Mouse (Mus musculus): ENCODE data around the gene Dnaic1. TPM values are rescaled to one million over a fixed set of nuclear protein-coding genes. Genes with fewer than 3 reads are reported as not detected.

The Dnaic1 gene
- polyA plus RNA-seq, 1 experiment: 86.5 TPM

GRCm38 (mm10) chr4:41568682-41569410, 729 bp upstream of the Dnaic1 start:
- no peaks in the 10 kb centered on the region for H3K36me3 ChIP-seq (ENCODE audit: control insufficient read depth, insufficient read depth, low read length)
- peaks cover 11% of the 10 kb centered on the region for H3K4me1 ChIP-seq (ENCODE audit: control insufficient read depth, insufficient read depth, low read length)
- H3K27ac ChIP-seq (ENCODE audit: control insufficient read depth, insufficient read depth, low read depth, low read length): peak overlapping the region; percentile 52
- H3K27me3 ChIP-seq (ENCODE audit: control insufficient read depth, insufficient read depth, low read length): no peaks in the 10 kb centered on the region
- TF ChIP-seq POLR2A (IDR thresholded peaks at IDR 0.05; ENCODE audit: control insufficient read depth, low read depth, low read length) (no peak), CTCF (IDR thresholded peaks at IDR 0.05; ENCODE audit: control insufficient read depth, insufficient read depth, insufficient replicate concordance, low read depth, low read length) (no peak)
- H3K4me3 ChIP-seq (ENCODE audit: control insufficient read depth, low read depth, low read length): peak overlapping the region; percentile 91

DNA sequence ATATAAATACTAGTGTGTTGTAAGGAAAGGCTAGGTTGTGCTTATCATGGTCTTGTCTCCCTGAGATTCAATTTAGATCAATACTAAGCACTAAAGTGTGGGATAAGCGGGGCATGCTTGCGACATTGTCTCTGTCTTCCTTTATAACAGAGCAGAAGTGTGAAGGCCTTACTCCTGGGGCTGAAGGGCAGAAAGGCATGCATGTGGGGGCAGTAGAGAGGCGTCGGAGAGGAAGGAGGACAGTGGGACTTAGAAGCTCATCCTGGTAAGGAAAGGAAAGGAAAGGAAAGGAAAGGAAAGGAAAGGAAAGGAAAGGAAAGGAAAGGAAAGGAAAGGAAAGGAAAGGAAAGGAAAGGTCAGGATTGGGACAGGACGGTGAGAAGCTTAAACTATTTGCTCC, 1.9 kb downstream of the Dnaic1 start:
- Histone ChIP-seq H3K4me1 (ENCODE audit: control insufficient read depth, insufficient read depth, low read length) (peaks cover 11% of the 10 kb centered on the region), H3K27me3 (ENCODE audit: control insufficient read depth, insufficient read depth, low read length) (no peaks in the 10 kb centered on the region), H3K36me3 (ENCODE audit: control insufficient read depth, insufficient read depth, low read length) (no peaks in the 10 kb centered on the region), H3K4me3 (ENCODE audit: control insufficient read depth, low read depth, low read length) (peak overlapping the region; percentile 63), H3K27ac (ENCODE audit: control insufficient read depth, insufficient read depth, low read depth, low read length) (no peak overlapping the region)
- TF ChIP-seq POLR2A (IDR thresholded peaks at IDR 0.05; ENCODE audit: control insufficient read depth, low read depth, low read length): no peak
- TF ChIP-seq CTCF (IDR thresholded peaks at IDR 0.05; ENCODE audit: control insufficient read depth, insufficient read depth, insufficient replicate concordance, low read depth, low read length): peak; percentile 30; the same call in 1 of the 2 replicates

- H3K4me1 ChIP-seq (ENCODE audit: control insufficient read depth, insufficient read depth, low read length): peaks cover 3% of the 10 kb centered on the region
- no peak for TF ChIP-seq CTCF (IDR thresholded peaks at IDR 0.05; ENCODE audit: control insufficient read depth, insufficient read depth, insufficient replicate concordance, low read depth, low read length)
- no peak for TF ChIP-seq POLR2A (IDR thresholded peaks at IDR 0.05; ENCODE audit: control insufficient read depth, low read depth, low read length)
- H3K27ac ChIP-seq (ENCODE audit: control insufficient read depth, insufficient read depth, low read depth, low read length): no peak overlapping the region
- no peak overlapping the region for H3K4me3 ChIP-seq (ENCODE audit: control insufficient read depth, low read depth, low read length)
- H3K27me3 ChIP-seq (ENCODE audit: control insufficient read depth, insufficient read depth, low read length): no peaks in the 10 kb centered on the region
- H3K36me3 ChIP-seq (ENCODE audit: control insufficient read depth, insufficient read depth, low read length): no peaks in the 10 kb centered on the region
Measured at GRCm38 (mm10) chr4:41573492-41573891, 3.9 kb downstream of the Dnaic1 start.

DNA sequence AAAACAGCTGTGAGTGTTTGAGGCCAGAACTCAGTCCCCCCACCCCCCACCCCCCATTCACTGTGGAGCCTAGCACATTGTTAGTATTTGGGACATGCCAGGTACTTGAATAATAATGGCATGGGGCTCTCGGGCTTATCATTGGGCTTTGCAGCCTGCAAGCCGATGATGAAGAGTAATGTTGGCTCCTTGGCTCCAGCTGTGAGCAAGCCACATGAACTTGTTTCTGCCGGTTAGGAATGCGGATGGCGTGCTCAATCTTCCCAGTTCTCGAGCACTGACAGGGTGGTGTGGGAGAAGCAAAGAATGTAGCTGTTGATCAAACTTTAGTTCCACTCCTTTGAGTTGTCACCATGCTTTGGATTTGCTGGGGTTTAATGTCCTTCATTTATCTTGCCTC, 6.3 kb downstream of the Dnaic1 start:
- Histone ChIP-seq H3K27ac (ENCODE audit: control insufficient read depth, insufficient read depth, low read depth, low read length) (no peak overlapping the region), H3K27me3 (ENCODE audit: control insufficient read depth, insufficient read depth, low read length) (no peaks in the 10 kb centered on the region), H3K4me3 (ENCODE audit: control insufficient read depth, low read depth, low read length) (no peak overlapping the region), H3K4me1 (ENCODE audit: control insufficient read depth, insufficient read depth, low read length) (no peaks in the 10 kb centered on the region), H3K36me3 (ENCODE audit: control insufficient read depth, insufficient read depth, low read length) (no peaks in the 10 kb centered on the region)
- no peak for TF ChIP-seq POLR2A (IDR thresholded peaks at IDR 0.05; ENCODE audit: control insufficient read depth, low read depth, low read length)
- TF ChIP-seq CTCF (IDR thresholded peaks at IDR 0.05; ENCODE audit: control insufficient read depth, insufficient read depth, insufficient replicate concordance, low read depth, low read length): no peak

DNA sequence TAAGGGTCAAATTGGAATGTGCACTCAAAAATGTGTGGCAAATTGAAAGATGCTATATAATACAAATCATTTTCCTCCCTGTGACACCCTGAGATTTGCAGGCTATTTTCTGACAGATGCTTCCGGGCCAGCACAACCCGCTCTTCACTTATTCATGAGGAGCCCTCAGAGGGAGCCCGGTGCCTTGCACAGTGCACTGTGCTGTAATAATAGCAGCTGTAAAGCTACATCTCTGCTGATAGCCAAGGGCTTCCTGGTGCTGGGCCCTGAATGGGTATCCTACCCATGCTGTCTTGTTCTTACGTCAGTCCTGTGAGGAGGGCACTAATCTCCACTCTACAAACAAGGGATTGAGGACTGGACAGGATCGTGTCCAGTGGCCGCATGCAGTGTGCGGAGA, 13.8 kb downstream of the Dnaic1 start:
- Histone ChIP-seq H3K4me3 (ENCODE audit: control insufficient read depth, low read depth, low read length) (no peak overlapping the region), H3K27ac (ENCODE audit: control insufficient read depth, insufficient read depth, low read depth, low read length) (no peak overlapping the region), H3K4me1 (ENCODE audit: control insufficient read depth, insufficient read depth, low read length) (no peaks in the 10 kb centered on the region), H3K36me3 (ENCODE audit: control insufficient read depth, insufficient read depth, low read length) (no peaks in the 10 kb centered on the region; the same call in 1 of the 2 replicates), H3K27me3 (ENCODE audit: control insufficient read depth, insufficient read depth, low read length) (no peaks in the 10 kb centered on the region)
- TF ChIP-seq POLR2A (IDR thresholded peaks at IDR 0.05; ENCODE audit: control insufficient read depth, low read depth, low read length) (no peak), CTCF (IDR thresholded peaks at IDR 0.05; ENCODE audit: control insufficient read depth, insufficient read depth, insufficient replicate concordance, low read depth, low read length) (no peak)

GRCm38 (mm10) chr4:41602818-41603217, 33.2 kb downstream of the Dnaic1 start:
- Histone ChIP-seq H3K27me3 (ENCODE audit: control insufficient read depth, insufficient read depth, low read length) (no peaks in the 10 kb centered on the region), H3K27ac (ENCODE audit: control insufficient read depth, insufficient read depth, low read depth, low read length) (no peak overlapping the region), H3K36me3 (ENCODE audit: control insufficient read depth, insufficient read depth, low read length) (no peaks in the 10 kb centered on the region), H3K4me3 (ENCODE audit: control insufficient read depth, low read depth, low read length) (no peak overlapping the region), H3K4me1 (ENCODE audit: control insufficient read depth, insufficient read depth, low read length) (no peaks in the 10 kb centered on the region)
- TF ChIP-seq CTCF (IDR thresholded peaks at IDR 0.05; ENCODE audit: control insufficient read depth, insufficient read depth, insufficient replicate concordance, low read depth, low read length): no peak
- no peak for TF ChIP-seq POLR2A (IDR thresholded peaks at IDR 0.05; ENCODE audit: control insufficient read depth, low read depth, low read length)

- no peaks in the 10 kb centered on the region for H3K4me1 ChIP-seq (ENCODE audit: control insufficient read depth, insufficient read depth, low read length)
- H3K27me3 ChIP-seq (ENCODE audit: control insufficient read depth, insufficient read depth, low read length): no peaks in the 10 kb centered on the region
- TF ChIP-seq CTCF (IDR thresholded peaks at IDR 0.05; ENCODE audit: control insufficient read depth, insufficient read depth, insufficient replicate concordance, low read depth, low read length): peak; percentile 25; the same call in 1 of the 2 replicates
- TF ChIP-seq POLR2A (IDR thresholded peaks at IDR 0.05; ENCODE audit: control insufficient read depth, low read depth, low read length): no peak
- H3K4me3 ChIP-seq (ENCODE audit: control insufficient read depth, low read depth, low read length): no peak overlapping the region
- H3K27ac ChIP-seq (ENCODE audit: control insufficient read depth, insufficient read depth, low read depth, low read length): no peak overlapping the region
- H3K36me3 ChIP-seq (ENCODE audit: control insufficient read depth, insufficient read depth, low read length): no peaks in the 10 kb centered on the region
Measured at GRCm38 (mm10) chr4:41604476-41605396, 35.2 kb downstream of the Dnaic1 start.

Data from testis, adult 2 months (tissue).